Comparison of ENCODE assay signal across 21 mouse cellular contexts in genomic region chr11:26004018-26004417, GRCm38 (mm10).
DNase-seq lines count a peak whose midpoint lies in the region; ATAC-seq and TF ChIP-seq lines count a peak whose summit lies in the region.
"Had no signal": no experiment of that assay in that cellular context is flagged by ENCODE, and none has a peak within 500 bp of the region (broad histone marks: within the 10 kb centered on the region; RNA-seq: fewer than 3 reads in every experiment).

No protein-coding gene starts in this region.

- TF ChIP-seq POLR2A in kidney, adult 2 months (IDR thresholded peaks at IDR 0.05; ENCODE audit: low read depth, low read length) = no peak

- no peak for TF ChIP-seq CTCF in kidney, adult 2 months (conservative IDR thresholded peaks at IDR 0.05; ENCODE audit: insufficient read depth, insufficient read length, low read depth, low read length)

- H3K27me3 ChIP-seq in kidney, embryonic 14.5 days (ENCODE audit: control insufficient read depth, insufficient read depth, low read length) = no peaks in the 10 kb centered on the region
- H3K27me3 ChIP-seq in kidney, embryonic 16.5 days (ENCODE audit: insufficient read depth, low read length) = no peaks in the 10 kb centered on the region
- no peaks in the 10 kb centered on the region; the same call in 1 of the 2 replicates for H3K27me3 ChIP-seq in kidney, adult 2 months (replicated peaks; ENCODE audit: control insufficient read depth, insufficient read depth, low read length)
- H3K27me3 ChIP-seq in neural tube, embryonic 15.5 days (replicated peaks) = no peaks in the 10 kb centered on the region
- H3K27me3 ChIP-seq: embryonic facial prominence, embryonic 13.5 days; embryonic facial prominence, embryonic 15.5 days; forebrain, embryonic 13.5 days; forebrain, embryonic 15.5 days had no signal

- no peak overlapping the region for H3K27ac ChIP-seq in kidney, embryonic 14.5 days (ENCODE audit: low read depth, low read length)
- H3K27ac ChIP-seq in kidney, embryonic 16.5 days (ENCODE audit: low read length) = no peak overlapping the region
- H3K27ac ChIP-seq in kidney, adult 2 months (ENCODE audit: insufficient read depth, low read depth, low read length) = no peak overlapping the region
- H3K27ac ChIP-seq in neural tube, embryonic 15.5 days (replicated peaks) = 0 out of 2 replicates have a peak overlapping the region, but pooled peaks have one; percentile 18
- H3K27ac ChIP-seq: embryonic facial prominence, embryonic 13.5 days; embryonic facial prominence, embryonic 15.5 days; forebrain, embryonic 10.5 days; forebrain, embryonic 13.5 days; forebrain, embryonic 15.5 days had no signal

- WGBS in kidney, embryonic 14.5 days = 40% methylated on average over 4 of the region's 4 CpGs
- 41% methylated on average over 4 of the region's 4 CpGs for WGBS in kidney, embryonic 16.5 days
- WGBS in kidney, adult 2 months = 46% methylated on average over 4 of the region's 4 CpGs
- 43% methylated on average over 4 of the region's 4 CpGs for WGBS in neural tube, embryonic 15.5 days

- H3K4me3 ChIP-seq in kidney, embryonic 14.5 days (ENCODE audit: low read length) = no peak overlapping the region
- no peak overlapping the region for H3K4me3 ChIP-seq in kidney, embryonic 16.5 days (ENCODE audit: low read length)
- no peak overlapping the region for H3K4me3 ChIP-seq in kidney, adult 2 months (ENCODE audit: insufficient read depth, low read depth, low read length)
- H3K4me3 ChIP-seq in neural tube, embryonic 15.5 days (replicated peaks) = no peak overlapping the region
- H3K4me3 ChIP-seq: embryonic facial prominence, embryonic 13.5 days; embryonic facial prominence, embryonic 15.5 days; erythroblast, embryonic 14.5 days; forebrain, embryonic 10.5 days; forebrain, embryonic 13.5 days; forebrain, embryonic 15.5 days had no signal

- H3K4me2 ChIP-seq in kidney, embryonic 14.5 days (replicated peaks; ENCODE audit: low read depth, low read length) = no peak overlapping the region
- no peak overlapping the region for H3K4me2 ChIP-seq in kidney, embryonic 16.5 days (replicated peaks; ENCODE audit: low read depth, low read length)
- H3K4me2 ChIP-seq in neural tube, embryonic 15.5 days = no peak overlapping the region
- H3K4me2 ChIP-seq: embryonic facial prominence, embryonic 13.5 days; embryonic facial prominence, embryonic 15.5 days; forebrain, embryonic 13.5 days; forebrain, embryonic 15.5 days had no signal

- DNase-seq in kidney, postnatal 25 days = no peak
- no peak for DNase-seq in kidney, adult 2 months
- no peak for DNase-seq in neural tube, embryonic 10.5 days (ENCODE audit: extremely low spot score, low spot score)
- DNase-seq: adrenal gland, adult 2 months; adrenal gland, postnatal 25 days; cerebellum, adult 11 months; cerebellum, adult 18-20 months; cerebellum, adult 8-10 months; cerebellum, adult 9-11 months; cerebellum, postnatal 14 days; cerebellum, postnatal 36 days; embryo, embryonic 11 days had no signal

- ATAC-seq in kidney, embryonic 14.5 days (ENCODE audit: low FRiP score, low TSS enrichment) = peak; percentile 32; the same call in 1 of the 2 replicates
- 0 out of 2 replicates have a peak, but pooled peaks have one; percentile 69 for ATAC-seq in kidney, embryonic 16.5 days (ENCODE audit: low FRiP score, low TSS enrichment)
- no peak for ATAC-seq in neural tube, embryonic 15.5 days (ENCODE audit: low FRiP score)
- ATAC-seq: forebrain, embryonic 13.5 days; forebrain, embryonic 15.5 days had no signal

- H3K4me1 ChIP-seq in kidney, embryonic 14.5 days (ENCODE audit: control insufficient read depth, insufficient read depth, low read length) = no peaks in the 10 kb centered on the region
- H3K4me1 ChIP-seq in kidney, embryonic 16.5 days (ENCODE audit: insufficient read depth, low read length) = no peaks in the 10 kb centered on the region
- no peaks in the 10 kb centered on the region for H3K4me1 ChIP-seq in kidney, adult 2 months (ENCODE audit: control insufficient read depth, insufficient read depth, low read length)
- 0 out of 2 replicates have a peak, but pooled peaks cover 5% of the 10 kb centered on the region for H3K4me1 ChIP-seq in neural tube, embryonic 15.5 days
- H3K4me1 ChIP-seq: embryonic facial prominence, embryonic 13.5 days; embryonic facial prominence, embryonic 15.5 days had no signal

- H3K36me3 ChIP-seq in kidney, embryonic 14.5 days (ENCODE audit: control insufficient read depth, insufficient read depth, low read length) = no peaks in the 10 kb centered on the region
- no peaks in the 10 kb centered on the region for H3K36me3 ChIP-seq in kidney, embryonic 16.5 days (ENCODE audit: insufficient read depth, low read length)
- no peaks in the 10 kb centered on the region for H3K36me3 ChIP-seq in kidney, adult 2 months (ENCODE audit: control insufficient read depth, insufficient read depth, low read length)
- no peaks in the 10 kb centered on the region for H3K36me3 ChIP-seq in neural tube, embryonic 15.5 days
- H3K36me3 ChIP-seq: embryonic facial prominence, embryonic 13.5 days; embryonic facial prominence, embryonic 15.5 days; forebrain, embryonic 10.5 days; forebrain, embryonic 15.5 days had no signal

- H3K9me3 ChIP-seq in kidney, embryonic 14.5 days (ENCODE audit: control insufficient read depth, low read length) = no peaks in the 10 kb centered on the region
- H3K9me3 ChIP-seq in kidney, embryonic 16.5 days (ENCODE audit: low read length) = no peaks in the 10 kb centered on the region
- no peaks in the 10 kb centered on the region for H3K9me3 ChIP-seq in neural tube, embryonic 15.5 days (replicated peaks)
- H3K9me3 ChIP-seq: embryonic facial prominence, embryonic 13.5 days; embryonic facial prominence, embryonic 15.5 days; forebrain, embryonic 10.5 days; forebrain, embryonic 13.5 days; forebrain, embryonic 15.5 days had no signal

- H3K9ac ChIP-seq in kidney, embryonic 14.5 days (ENCODE audit: low read depth, low read length) = no peak overlapping the region
- no peak overlapping the region for H3K9ac ChIP-seq in kidney, embryonic 16.5 days (replicated peaks; ENCODE audit: low read length)
- no peak overlapping the region for H3K9ac ChIP-seq in neural tube, embryonic 15.5 days (replicated peaks)
- H3K9ac ChIP-seq: embryonic facial prominence, embryonic 13.5 days; embryonic facial prominence, embryonic 15.5 days; forebrain, embryonic 13.5 days; forebrain, embryonic 15.5 days had no signal
